Comparison of ENCODE assay signal across 16 mouse cellular contexts in the genomic region with DNA sequence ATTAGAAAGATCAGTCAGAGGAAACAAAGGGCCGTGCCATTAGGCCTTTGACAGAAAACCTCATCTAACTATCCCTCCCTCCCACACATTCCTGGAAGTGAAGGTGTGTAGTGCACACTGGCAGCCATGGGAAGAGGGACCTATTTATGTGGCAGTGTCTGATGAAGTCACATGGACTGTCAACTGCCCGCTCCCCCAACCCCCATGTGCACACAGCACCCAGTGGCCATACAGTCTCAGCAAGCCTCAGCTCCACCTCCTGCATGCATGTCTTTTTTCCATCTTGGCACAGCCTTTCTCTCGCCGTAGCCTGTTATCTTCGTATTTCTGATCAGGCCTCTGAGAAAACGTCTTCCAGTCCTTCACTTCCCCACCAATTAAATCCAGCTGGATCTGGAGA.
"Had no signal": no experiment of that assay in that cellular context is flagged by ENCODE, and none has a peak within 500 bp of the region (broad histone marks: within the 10 kb centered on the region; RNA-seq: fewer than 3 reads in every experiment).

No protein-coding gene starts in this region.

- H3K4me2 ChIP-seq: neural tube, embryonic 12.5 days; neural tube, embryonic 13.5 days; neural tube, embryonic 15.5 days; stomach, embryonic 15.5 days had no signal

- H3K36me3 ChIP-seq: neural tube, embryonic 12.5 days; neural tube, embryonic 13.5 days; neural tube, embryonic 15.5 days; stomach, embryonic 15.5 days had no signal

- H3K27me3 ChIP-seq: neural tube, embryonic 12.5 days; neural tube, embryonic 13.5 days; neural tube, embryonic 15.5 days; stomach, embryonic 15.5 days had no signal

- H3K9ac ChIP-seq: neural tube, embryonic 12.5 days; neural tube, embryonic 13.5 days; neural tube, embryonic 15.5 days; stomach, embryonic 15.5 days had no signal

- H3K4me1 ChIP-seq: neural tube, embryonic 12.5 days; neural tube, embryonic 13.5 days; neural tube, embryonic 15.5 days; stomach, embryonic 15.5 days had no signal

- H3K9me3 ChIP-seq: neural tube, embryonic 12.5 days; neural tube, embryonic 13.5 days; neural tube, embryonic 15.5 days; stomach, embryonic 15.5 days had no signal

- H3K27ac ChIP-seq: neural tube, embryonic 12.5 days; neural tube, embryonic 13.5 days; neural tube, embryonic 15.5 days; stomach, embryonic 15.5 days had no signal

- DNase-seq: retina, postnatal 1 day; right cerebral cortex, adult 18-20 months; right cerebral cortex, postnatal 14 days; right cerebral cortex, postnatal 25 days; right cerebral cortex, postnatal 4 days; spleen, adult 18-20 months; thymus, adult 18-20 months; thymus, adult 2 months; thymus, postnatal 14 days; thymus, postnatal 25 days; thymus, postnatal 36 days; thymus, postnatal 4 days had no signal

- H3K4me3 ChIP-seq: neural tube, embryonic 12.5 days; neural tube, embryonic 13.5 days; neural tube, embryonic 15.5 days; stomach, embryonic 15.5 days had no signal
